Mouse (Mus musculus) liver, adult 2 months (tissue): ENCODE measurements at regions not wholly inside any gene's neighbourhood (a gene's known extent, or its start where the extent isn't known, plus 50 kb on each side); places are given as distances from the start of the nearest gene placed in this dataset.

ENCODE experiments used
- CTCF ChIP-seq: fragments of 200-500 bp; IDR thresholded peaks from 2 replicates; pipeline ENCODE4 v1.5.1; 2011; ENCODE audit warnings: low read depth, low read length, control low read depth
- POLR2A ChIP-seq: fragments of 200-500 bp; IDR thresholded peaks from 2 replicates; pipeline ENCODE4 v1.6.1; 2011; ENCODE audit warnings: low read length, control low read depth; ENCODE audit not compliant: insufficient read depth; ENCODE audit errors: extremely low read depth

GRCm38 (mm10) chr2:45537722-45538121 is 420.5 kb upstream of the Zeb2 start:
- no peak for TF ChIP-seq POLR2A
- no peak for TF ChIP-seq CTCF
